Mouse (Mus musculus) intestine, postnatal 0 days (tissue): Measurements from ENCODE around the gene Parn. TPM values are rescaled to one million over a fixed set of nuclear protein-coding genes. Genes with fewer than 3 reads are reported as not detected.

Experiments used
- ATAC-seq: fragments of 200-750 bp; cut with Nextera tagmentation; 2 replicates; pipeline ENCODE4 v1.8.0; 2017; ENCODE audit warnings: mild to moderate bottlenecking, moderate TSS enrichment, moderate library complexity
- H3K27ac ChIP-seq: fragments of 300-500 bp; sonication (generic); 2 replicates; pipeline ENCODE4 v1.5.1; 2014; ENCODE audit warnings: mild to moderate bottlenecking, low read depth, low read length, moderate library complexity
- H3K27me3 ChIP-seq: fragments of 300-500 bp; sonication (generic); replicated peaks from 2 replicates; pipeline ENCODE4 v1.6.1; 2014; ENCODE audit warnings: low read length, mixed read lengths; ENCODE audit not compliant: control insufficient read depth, insufficient read depth
- H3K36me3 ChIP-seq: fragments of 300-500 bp; sonication (generic); 2 replicates; pipeline ENCODE4 v1.6.1; 2014; ENCODE audit warnings: mild to moderate bottlenecking, moderate library complexity; ENCODE audit not compliant: control insufficient read depth, insufficient read depth
- H3K4me1 ChIP-seq: fragments of 300-500 bp; sonication (generic); replicated peaks from 2 replicates; pipeline ENCODE4 v1.6.1; 2014; ENCODE audit warnings: antibody characterized with exemption, low read length, mixed read lengths; ENCODE audit not compliant: control insufficient read depth, insufficient read depth
- H3K4me2 ChIP-seq: fragments of 300-500 bp; sonication (generic); replicated peaks from 2 replicates; pipeline ENCODE4 v1.6.1; 2014; ENCODE audit warnings: low read depth, mild to moderate bottlenecking, moderate library complexity
- H3K4me3 ChIP-seq: fragments of 300-500 bp; sonication (generic); 2 replicates; pipeline ENCODE4 v1.5.1; 2014; ENCODE audit warnings: low read depth, low read length
- H3K9ac ChIP-seq: fragments of 300-500 bp; sonication (generic); 2 replicates; pipeline ENCODE4 v1.6.1; 2014; ENCODE audit warnings: mild to moderate bottlenecking, low read depth, low read length
- H3K9me3 ChIP-seq: fragments of 300-500 bp; sonication (generic); 2 replicates; pipeline ENCODE4 v1.6.1; 2016; ENCODE audit warnings: mixed run types; ENCODE audit not compliant: control insufficient read depth
- CTCF ChIP-seq: sonication (generic); IDR thresholded peaks from 2 replicates; pipeline ENCODE4 v1.5.1; 2016; ENCODE audit warnings: low read depth, mild to moderate bottlenecking, control low read depth, antibody characterized with exemption, moderate library complexity
- WGBS: fragments of 180-500 bp; shearing (Covaris S2); extraction: QIAGEN DNeasy Blood & Tissue Kit; methylation state at CpG from one replicate; pipeline ENCODE4 v1.1.7; 2014; 5-methylcytosine and 5-hydroxymethylcytosine counted together
- polyA plus RNA-seq: library from polyadenylated mRNA; unstranded; fragments of >200 nt; fragmentation: Nextera tagmentation; extraction: Ambion mirVana; gene quantifications from 2 replicates; pipeline ENCODE4 v1.2.1, GENCODE M21; 2015

The Parn gene
- polyA plus RNA-seq, 1 experiment from 2014 or later: 15.4 TPM

GRCm38 (mm10) chr16:13602779-13603178, 65.2 kb downstream of the Parn start:
- Histone ChIP-seq H3K4me3 (no peak overlapping the region), H3K36me3 (peaks cover 34% of the 10 kb centered on the region), H3K9ac (no peak overlapping the region), H3K27ac (no peak overlapping the region), H3K9me3 (peaks cover 2% of the 10 kb centered on the region; the same call in 1 of the 2 replicates), H3K4me2 (no peak overlapping the region), H3K4me1 (no peaks in the 10 kb centered on the region), H3K27me3 (no peaks in the 10 kb centered on the region)
- no peak for TF ChIP-seq CTCF
- WGBS: 67% methylated on average over 1 of the region's 1 CpGs
- no peak for ATAC-seq

- WGBS: 59% methylated on average over 2 of the region's 2 CpGs
- Histone ChIP-seq H3K27me3 (no peaks in the 10 kb centered on the region), H3K9ac (no peak overlapping the region), H3K9me3 (no peaks in the 10 kb centered on the region), H3K4me3 (no peak overlapping the region), H3K4me1 (no peaks in the 10 kb centered on the region; the same call in 1 of the 2 replicates), H3K4me2 (no peak overlapping the region), H3K36me3 (peaks cover 16% of the 10 kb centered on the region; the same call in 1 of the 2 replicates), H3K27ac (peak overlapping the region; percentile 9; the same call in 1 of the 2 replicates)
- ATAC-seq: no peak
- TF ChIP-seq CTCF: no peak
Observed at GRCm38 (mm10) chr16:13589049-13589408, 78.9 kb downstream of the Parn start.

GRCm38 (mm10) chr16:13588182-13589048, 79.6 kb downstream of the Parn start:
- 0 out of 2 replicates have a peak, but pooled peaks have one; percentile 45 for ATAC-seq
- TF ChIP-seq CTCF: peak; percentile 21; the same call in 1 of the 2 replicates

GRCm38 (mm10) chr16:13585234-13585633, 82.7 kb downstream of the Parn start:
- Histone ChIP-seq H3K9me3 (no peaks in the 10 kb centered on the region), H3K9ac (no peak overlapping the region), H3K27me3 (no peaks in the 10 kb centered on the region), H3K4me2 (no peak overlapping the region), H3K4me3 (no peak overlapping the region), H3K27ac (no peak overlapping the region), H3K4me1 (no peaks in the 10 kb centered on the region; the same call in 1 of the 2 replicates), H3K36me3 (0 out of 2 replicates have a peak, but pooled peaks cover 6% of the 10 kb centered on the region)
- no peak for ATAC-seq
- no peak for TF ChIP-seq CTCF
- 66% methylated on average over 9 of the region's 9 CpGs for WGBS

More at GRCm38 (mm10) chr16:13588182-13589048, 79.6 kb downstream of the Parn start:
- Histone ChIP-seq H3K4me2 (no peak overlapping the region), H3K4me3 (no peak overlapping the region), H3K9me3 (no peaks in the 10 kb centered on the region), H3K9ac (no peak overlapping the region), H3K36me3 (peaks cover 10% of the 10 kb centered on the region; the same call in 1 of the 2 replicates), H3K27ac (peak overlapping the region; percentile 35; the same call in 1 of the 2 replicates), H3K4me1 (no peaks in the 10 kb centered on the region; the same call in 1 of the 2 replicates), H3K27me3 (no peaks in the 10 kb centered on the region)
- 57% methylated on average over 5 of the region's 5 CpGs for WGBS

GRCm38 (mm10) chr16:13580784-13581183, 87.2 kb downstream of the Parn start:
- Histone ChIP-seq H3K27ac (no peak overlapping the region), H3K4me2 (no peak overlapping the region), H3K4me3 (no peak overlapping the region), H3K27me3 (no peaks in the 10 kb centered on the region), H3K9me3 (no peaks in the 10 kb centered on the region), H3K9ac (no peak overlapping the region), H3K4me1 (no peaks in the 10 kb centered on the region; the same call in 1 of the 2 replicates), H3K36me3 (no peaks in the 10 kb centered on the region)
- TF ChIP-seq CTCF: peak; percentile 76
- no peak for ATAC-seq
- WGBS: 87% methylated on average over 3 of the region's 3 CpGs

- Histone ChIP-seq H3K4me2 (no peak overlapping the region), H3K4me3 (no peak overlapping the region), H3K4me1 (no peaks in the 10 kb centered on the region), H3K9me3 (no peaks in the 10 kb centered on the region), H3K9ac (no peak overlapping the region), H3K27ac (no peak overlapping the region), H3K27me3 (no peaks in the 10 kb centered on the region), H3K36me3 (no peaks in the 10 kb centered on the region)
- ATAC-seq: no peak
- no peak for TF ChIP-seq CTCF
- WGBS: 64% methylated on average over 1 of the region's 1 CpGs
Observed at GRCm38 (mm10) chr16:13580016-13580415, 88.0 kb downstream of the Parn start.
